Mouse (Mus musculus): ENCODE measurements around the gene Crlf1.

Gene Crlf1

DNA sequence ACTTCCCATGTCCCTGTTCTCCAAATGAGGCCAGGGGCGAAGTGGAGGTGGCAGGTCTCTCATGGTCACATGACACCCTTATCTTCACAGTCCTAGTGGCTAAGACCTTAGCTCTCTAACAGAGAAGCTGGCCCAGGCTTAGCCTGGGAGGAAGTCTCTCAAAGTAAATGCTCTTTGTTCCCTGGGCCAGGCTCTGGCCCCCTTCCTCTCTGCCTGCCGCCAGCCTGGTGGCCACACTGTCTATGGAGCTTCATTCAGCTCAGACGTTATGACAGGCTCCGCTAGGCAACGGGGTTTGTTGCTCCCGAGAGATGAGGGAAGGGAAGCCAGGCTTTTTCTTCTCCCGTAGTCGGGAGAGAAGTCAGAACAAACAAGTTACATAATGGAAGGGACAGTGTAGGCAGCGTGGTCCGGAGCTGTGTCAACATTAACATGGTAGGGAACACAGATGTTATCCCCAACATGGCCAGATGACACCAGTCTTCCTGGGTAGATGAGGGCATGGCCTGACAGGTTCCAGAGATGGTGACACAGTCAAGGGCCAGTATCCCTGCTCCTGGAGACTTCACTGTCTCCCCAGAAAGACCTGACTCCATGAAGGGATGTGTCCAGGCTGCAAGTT, 23.6 kb upstream of the Crlf1 start:
- DNase-seq (ENCODE audit: low spot score), result no peak

DNA sequence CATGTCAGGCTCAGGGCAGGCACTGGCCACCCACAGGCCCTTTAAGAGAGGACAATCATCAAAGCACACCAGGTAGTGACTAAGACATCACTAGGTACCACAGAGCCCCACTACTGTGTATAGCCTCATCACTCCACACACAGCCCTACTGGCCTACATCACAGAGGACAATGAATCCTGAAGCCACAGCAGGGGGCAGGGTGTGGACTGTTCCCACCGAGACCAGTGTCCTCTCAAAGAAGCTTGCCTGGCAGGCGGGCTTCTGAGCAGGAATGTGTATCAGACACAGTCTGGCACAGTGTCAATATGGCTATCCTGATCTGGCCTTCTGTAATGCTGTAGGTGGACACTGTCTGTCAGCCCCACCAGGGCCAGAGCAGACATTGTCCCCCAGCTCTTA, 23.0 kb upstream of the Crlf1 start:
- no peak for DNase-seq (ENCODE audit: low spot score)

DNA sequence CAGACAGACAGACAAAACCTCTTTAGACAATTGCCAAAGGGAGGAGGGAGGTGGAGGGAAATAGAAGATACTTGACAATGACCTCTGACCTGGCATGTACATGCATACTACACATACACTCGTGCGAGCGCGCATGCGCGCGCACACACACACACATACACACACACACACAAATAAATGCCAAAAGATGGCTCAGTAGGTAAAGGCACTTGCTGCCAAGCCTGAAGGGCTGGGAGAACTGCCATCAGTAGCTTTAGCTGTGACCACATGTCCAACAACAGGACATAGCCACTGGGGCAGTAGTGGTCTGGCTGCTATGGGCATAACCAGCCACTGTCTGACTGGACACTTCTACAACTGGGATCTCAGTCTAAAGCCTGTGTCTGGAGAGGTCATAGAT, 21.1 kb upstream of the Crlf1 start:
- DNase-seq (ENCODE audit: low spot score), result no peak

DNA sequence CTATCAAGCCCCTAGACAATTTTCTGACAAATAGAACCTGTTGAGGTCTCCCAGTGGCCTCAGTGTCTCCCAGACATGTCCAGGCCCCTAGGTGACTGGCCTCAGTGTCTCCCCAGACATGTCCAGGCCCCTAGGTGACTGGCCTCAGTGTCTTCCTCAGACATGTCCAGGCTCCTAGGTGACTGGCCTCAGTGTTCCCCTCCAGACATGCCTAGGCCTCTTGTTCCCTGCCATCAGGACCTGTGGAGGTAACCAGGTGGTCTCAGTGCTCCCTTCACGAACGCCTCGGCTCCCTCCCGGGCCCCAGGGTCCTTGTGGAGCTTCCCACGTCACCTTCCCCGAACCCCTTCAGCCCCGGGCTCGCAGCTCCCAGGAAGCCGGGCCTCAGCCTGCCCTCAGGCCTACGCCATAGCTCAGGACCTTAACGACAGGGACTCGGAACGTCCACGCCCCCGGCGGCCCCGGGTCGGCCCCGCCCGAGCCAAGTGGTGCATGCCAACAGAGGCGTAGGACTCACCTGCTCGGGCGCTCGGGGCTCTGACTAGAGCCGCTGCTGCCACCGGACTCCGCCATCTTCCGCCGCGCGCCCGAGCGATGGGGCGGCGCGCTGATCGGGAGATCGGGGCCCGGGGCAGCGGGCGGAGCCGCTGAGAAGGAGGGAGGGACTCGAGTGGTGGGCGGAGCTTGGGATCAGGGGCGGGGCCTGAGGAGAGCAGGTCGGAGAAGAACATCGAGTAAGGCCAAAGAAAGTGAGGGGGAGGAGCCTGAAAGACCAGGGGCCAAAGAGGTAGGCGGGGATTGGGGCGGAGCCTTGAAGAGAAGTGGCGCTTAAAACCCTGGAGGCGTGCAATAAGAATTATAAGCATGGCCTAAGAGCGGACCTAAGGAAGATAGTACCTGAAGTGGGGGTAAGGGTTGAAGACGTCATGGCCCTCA, 16.4 kb upstream of the Crlf1 start, which contains the start of gene Klhl26:
TSS of gene Klhl26 (minus strand) at position 636 of the 936 bp plus-strand sequence.
- DNase-seq (ENCODE audit: low spot score), result peak; percentile 95

DNA sequence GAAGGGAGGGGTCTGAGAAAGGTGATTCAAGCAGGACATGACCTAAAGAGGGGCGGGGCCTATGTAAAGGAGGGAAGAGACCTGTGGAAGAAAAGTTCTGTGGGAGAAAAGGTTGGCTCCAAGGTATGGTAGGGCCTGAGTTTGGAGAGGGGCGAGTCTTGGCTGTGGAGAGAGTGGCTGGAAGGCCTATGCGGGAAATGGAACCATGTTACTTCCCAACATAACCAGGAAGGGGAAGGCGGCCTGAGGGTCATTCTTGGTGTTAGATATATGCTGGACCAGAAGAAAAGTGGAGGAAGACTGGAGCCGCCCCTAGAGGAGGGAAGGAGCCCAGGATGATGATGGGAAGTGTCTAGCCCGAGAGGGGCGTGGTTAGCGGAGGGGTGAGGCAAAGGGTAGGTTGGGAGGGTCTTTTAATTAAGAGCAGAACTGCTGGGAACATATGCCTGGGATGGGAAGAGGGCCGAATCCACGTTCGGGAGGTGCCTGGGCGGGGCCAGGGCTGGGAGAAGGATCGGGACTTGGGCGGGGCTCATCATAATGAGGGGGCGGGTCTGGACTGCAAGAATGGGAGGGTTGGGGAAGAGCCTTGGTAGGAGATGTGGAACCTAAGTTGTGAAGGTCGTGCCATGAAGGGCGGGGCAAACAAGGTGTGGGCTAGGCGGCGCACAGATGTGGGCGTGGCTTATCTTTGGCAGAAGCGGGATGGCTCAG, 15.5 kb upstream of the Crlf1 start:
- DNase-seq (ENCODE audit: low spot score), result peak; percentile 67

DNA sequence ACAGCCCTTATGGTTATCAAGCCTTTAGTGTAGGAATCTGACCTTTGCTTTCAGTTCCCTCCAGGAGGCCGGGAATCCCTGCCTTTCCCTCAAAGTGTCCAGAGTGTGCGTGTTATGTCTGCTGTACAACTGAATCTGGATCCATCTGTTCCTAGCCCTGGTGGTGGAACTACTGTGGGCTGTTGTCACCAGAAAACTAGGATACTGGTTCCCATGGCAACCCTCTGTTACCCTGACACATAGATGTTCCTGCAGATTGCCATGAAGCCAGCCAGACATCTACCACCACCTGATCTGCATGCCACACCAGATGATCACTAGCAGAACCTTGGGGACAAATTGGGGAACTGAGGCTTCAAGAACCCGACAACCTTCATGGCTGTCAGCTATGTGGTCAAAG, 11.1 kb upstream of the Crlf1 start:
- DNase-seq (ENCODE audit: low spot score), result no peak

DNA sequence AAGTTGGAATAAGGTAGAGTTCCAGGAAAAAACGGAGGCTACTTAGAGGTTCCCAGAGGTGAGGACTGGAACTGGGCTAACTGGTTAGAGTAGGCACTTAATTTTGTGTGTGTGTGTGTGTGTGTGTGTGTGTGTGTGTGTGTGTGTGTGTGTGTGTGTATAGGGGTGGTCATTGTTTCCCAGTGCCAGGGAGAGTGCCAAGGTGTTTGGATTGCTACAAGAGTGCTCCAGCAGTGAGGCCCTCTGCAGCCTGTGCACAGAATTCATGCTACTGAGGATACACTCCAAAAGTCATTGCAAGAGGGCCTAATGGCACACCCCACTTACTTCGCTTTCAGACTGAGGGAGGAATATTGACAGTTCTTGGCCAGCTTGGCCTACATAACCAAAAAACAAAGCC, 10.0 kb upstream of the Crlf1 start:
- DNase-seq (ENCODE audit: low spot score), result no peak

DNA sequence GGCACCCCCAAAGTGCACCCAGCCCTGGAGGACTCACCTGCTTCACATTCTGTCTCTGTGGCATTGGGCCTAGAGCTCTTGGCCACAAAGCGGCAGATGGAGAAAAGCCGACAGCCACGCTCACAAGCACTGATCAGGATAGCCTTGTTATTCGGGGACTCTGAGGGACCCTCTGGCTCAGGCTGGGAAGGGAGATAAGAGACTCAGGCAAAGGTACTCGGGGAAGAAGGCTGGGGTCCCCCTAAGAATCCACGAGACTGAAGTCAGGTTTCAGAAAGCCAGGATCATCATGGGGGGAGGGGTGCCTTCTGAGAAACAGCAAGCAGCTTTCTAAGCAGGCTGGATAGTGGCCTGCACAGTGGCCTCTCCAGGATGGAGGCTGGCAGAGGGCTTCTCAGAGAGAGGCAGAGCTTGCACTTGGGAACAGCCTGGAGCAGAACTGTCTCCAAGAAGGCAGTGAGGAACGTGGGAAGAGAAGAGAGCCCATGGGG, 6.7 kb upstream of the Crlf1 start:
- no peak for DNase-seq (ENCODE audit: low spot score)

DNA sequence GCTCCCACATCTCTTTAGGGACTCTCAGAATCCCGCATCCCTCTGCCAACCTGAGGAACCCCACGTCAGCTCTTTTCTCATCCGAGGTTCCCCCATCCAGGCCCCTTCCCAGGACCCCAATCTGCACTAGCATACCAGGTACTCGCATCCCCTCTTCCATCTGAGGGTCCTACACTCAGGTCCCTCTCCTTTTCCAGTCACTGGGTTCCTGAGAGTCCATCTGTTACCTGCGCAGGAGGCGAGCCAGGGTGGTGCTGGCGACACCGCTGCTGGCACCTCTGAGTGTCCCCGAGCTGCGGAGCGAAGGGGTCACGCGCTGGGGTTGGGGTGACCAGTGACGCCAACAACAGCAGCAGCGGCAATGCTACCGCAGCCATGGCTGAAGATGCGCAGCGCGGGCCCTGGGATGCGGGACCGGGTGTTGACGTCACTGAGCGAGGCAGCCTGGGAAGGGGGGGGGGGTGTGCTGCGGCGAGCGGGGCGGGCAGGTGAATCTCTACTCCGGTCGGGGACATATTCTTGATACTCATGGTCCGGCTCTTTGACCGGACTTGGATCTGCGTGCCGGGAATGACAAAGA, 5.9 kb upstream of the Crlf1 start, which contains the start of gene Tmem59l:
TSS of gene Tmem59l (minus strand) at position 418 of the 580 bp plus-strand sequence.
- DNase-seq (ENCODE audit: low spot score), result no peak

DNA sequence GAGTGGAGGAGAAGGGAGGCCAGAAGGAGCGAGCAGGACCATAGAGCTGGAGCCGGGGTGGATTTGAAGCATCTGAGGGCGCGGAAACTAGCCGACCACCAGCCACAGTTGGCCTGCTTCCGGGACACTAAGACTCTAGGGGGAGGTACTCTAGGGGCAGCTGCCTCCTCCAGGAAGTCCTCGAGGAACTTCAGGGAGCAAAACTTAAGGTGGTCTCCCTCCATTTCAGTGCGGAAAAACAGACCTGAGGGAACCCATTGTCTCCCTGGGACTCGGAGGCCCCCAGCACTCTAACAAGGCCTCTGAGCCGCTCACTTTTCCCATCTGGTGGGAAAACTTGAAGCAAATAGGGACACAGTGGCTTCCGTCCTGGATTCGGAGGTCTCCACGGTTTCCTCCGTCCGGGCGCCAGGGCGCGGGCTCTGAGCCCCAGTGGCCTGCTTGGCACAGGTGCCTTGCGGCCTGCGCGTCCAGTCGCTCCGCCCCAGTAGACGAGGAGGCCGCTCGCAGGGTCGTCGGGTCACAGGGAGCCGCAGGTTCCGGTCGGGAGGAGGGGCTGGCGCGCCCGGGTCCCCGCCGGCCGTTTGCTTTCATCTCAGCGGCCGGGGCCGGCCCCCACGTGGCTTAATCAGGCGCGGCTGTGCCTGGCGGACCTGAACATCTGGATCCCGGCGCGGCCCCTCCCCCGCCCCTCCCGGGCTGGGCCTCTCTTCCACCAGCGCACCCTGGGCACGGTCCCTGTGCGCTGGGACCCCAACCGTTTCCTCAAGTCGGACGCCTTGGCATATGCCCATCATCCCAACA, 4.8 kb upstream of the Crlf1 start:
- peak; percentile 82 for DNase-seq (ENCODE audit: low spot score)

DNA sequence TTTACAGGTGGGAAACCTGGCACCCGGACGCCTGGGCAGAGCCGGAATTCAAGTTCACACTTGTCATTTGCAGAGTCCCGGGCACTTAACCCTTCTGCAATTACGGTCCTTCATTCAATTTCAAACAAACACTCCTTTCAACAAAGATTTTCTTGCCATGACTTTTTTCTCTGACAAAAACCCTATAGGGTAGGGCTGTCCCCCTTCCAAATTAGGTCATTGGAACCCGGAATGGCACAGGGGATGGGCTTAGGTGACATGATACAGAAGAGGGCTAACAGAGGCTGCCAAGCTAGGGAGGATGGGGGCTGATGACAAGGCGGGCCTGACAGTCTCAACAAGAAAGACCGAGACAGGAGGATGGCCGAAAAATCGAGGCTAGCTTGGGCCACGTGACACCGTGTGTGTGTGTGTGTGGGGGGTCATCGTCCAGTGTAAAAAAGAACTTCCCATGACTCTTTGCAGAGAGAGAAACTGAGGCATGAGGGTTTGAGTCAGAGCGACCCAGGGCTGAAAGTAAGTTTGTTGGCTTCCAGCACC, 4.0 kb upstream of the Crlf1 start:
- DNase-seq (ENCODE audit: low spot score), result peak; percentile 60

DNA sequence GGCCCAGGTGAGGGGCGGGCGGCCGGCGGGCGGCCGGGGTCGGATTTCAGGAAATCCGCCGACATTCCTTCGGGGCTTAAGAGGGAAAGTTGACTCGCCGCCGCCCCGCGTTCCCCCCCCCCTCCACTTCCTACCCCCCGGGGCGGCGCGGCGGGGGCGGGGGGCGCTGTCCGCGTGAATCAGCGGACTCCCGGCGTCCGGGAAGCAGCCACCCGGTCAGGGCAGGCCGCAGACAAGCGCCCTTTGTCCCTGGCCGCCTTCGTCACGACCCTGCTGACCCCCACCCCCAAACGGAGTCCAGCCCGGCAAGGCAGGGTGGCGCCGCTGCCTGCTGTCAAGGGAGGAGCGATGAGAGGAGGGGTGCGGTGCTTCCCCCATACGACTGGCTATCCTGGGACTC, 3.4 kb upstream of the Crlf1 start:
- DNase-seq (ENCODE audit: low spot score), result peak; percentile 58

DNA sequence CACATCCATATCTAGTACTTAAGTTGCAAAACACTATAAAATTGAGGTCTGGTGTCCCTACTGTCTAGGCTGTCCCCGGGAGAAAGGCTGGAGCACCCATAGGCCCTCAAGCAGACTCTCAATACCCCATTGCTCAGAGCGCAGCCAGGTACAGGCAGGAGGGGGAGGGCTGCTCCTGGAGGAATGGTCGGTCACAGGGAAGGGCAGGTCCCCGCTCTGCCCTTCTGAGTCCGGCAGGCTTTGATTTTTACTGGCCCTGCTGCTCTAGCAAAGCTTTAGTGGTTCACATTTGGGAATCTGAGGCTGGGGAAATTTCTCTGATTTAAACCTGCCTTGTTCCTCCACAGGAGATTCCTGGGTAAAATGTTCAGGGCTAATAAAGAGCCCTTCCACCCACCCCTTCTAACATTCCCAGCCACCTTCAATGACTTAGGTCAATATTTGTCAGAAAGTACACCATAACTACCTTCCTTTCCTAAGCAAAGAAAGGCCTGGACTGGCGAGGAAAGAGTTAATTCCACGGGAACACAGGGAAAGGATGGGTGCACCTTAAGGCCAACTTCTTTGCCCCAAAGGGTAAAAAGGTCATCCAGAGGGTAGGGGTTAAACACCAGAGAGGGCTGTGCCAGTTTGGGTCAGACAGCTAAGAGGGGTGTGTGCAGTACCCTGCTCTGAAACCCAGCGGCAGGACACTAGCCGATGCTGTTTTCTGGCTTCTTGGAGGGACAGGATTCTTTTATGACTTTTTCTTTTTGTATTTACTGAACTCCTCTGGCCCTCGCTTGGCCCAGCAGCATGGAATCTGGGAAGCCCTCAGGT, 2.7 kb upstream of the Crlf1 start:
- no peak for DNase-seq (ENCODE audit: low spot score)

DNA sequence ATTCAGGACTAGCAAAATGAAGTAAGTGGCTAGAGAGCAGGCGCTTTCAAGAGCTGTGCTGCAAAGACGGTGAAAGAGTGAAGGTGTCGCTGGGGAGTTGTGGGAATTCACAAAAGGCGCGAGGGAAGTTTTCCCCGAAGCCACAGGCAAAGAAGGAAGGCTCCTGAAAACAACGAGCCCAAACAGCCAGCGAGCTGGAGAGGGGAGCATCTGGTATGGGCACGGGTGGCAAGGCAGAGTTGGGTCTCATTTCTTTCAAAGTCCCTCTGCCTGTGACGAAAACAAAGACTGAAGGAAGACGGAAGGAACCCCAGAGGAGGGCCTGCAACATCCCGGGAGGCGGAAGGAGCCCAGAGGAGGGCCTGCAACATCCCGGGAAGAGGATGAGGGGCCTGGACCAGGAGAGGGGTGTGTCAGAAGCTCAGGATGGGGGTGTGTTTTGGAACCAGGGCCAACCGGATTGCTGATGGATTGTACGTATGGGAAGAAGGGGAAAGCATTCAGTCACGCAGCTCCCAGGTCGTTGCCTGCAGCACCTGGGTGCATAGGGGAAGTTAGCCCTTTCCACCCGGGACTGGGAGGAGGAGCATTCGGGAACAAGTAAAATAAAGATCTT, 2.0 kb upstream of the Crlf1 start:
- no peak for DNase-seq (ENCODE audit: low spot score)

DNA sequence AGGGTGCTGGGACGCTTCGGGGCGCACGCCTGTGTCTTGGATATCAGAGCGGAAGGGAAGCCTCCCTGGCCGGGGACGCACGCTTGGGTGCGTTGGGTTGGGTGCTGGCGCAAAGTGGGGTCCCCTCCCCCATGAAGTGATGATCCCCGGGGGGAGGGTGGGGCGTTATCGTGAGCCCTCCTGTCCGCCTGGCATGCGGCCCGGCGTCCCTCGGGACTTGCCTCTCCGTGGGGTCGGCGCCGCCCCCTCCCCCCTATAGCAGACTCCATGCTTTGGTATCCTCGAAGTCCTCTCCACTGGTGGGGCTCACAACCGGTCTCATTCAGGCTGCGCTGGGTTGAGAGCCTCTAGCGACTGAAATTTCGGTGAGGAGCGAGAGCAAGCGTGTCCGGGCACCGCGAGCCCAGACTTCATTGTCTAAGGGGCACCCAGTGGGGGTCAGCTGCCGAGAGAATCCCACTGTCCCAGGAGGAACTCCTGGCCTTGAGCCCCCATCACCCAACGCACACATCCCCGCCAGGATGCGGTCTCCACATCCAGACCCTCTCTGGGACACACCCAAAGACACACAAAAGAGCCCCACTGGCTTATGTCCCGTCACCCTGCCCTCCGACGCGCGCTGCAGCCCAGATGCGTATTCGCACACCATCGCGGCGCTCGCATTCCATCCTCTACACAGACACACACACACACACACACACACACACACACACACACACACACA, 896 bp downstream of the Crlf1 start:
- DNase-seq (ENCODE audit: low spot score), result no peak

DNA sequence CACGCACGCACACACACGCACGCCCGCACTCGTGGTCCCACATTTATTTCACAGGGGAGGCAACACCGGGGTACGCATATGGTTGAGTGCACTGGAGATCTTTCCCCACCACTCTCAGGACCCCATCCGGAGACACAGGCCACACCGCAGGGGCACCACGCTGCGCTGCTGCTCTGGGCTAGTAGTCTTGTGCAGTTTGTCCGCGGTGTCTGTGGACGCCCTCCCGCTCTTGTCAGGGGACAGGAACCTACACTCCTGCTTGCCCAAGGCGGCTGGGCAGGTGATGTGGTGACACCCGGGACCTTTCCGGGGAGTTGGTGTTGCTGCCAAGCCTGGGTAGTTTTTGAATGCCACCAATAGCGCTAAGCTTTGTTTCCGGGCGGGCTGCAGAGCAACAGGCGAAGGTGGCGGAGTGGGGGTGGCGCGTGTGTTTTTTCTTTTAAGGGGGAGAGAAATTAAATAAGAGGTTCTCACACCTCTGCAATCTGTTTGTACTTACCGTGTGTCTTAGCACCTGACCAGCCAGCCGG, 1.5 kb downstream of the Crlf1 start:
- no peak for DNase-seq (ENCODE audit: low spot score)

DNA sequence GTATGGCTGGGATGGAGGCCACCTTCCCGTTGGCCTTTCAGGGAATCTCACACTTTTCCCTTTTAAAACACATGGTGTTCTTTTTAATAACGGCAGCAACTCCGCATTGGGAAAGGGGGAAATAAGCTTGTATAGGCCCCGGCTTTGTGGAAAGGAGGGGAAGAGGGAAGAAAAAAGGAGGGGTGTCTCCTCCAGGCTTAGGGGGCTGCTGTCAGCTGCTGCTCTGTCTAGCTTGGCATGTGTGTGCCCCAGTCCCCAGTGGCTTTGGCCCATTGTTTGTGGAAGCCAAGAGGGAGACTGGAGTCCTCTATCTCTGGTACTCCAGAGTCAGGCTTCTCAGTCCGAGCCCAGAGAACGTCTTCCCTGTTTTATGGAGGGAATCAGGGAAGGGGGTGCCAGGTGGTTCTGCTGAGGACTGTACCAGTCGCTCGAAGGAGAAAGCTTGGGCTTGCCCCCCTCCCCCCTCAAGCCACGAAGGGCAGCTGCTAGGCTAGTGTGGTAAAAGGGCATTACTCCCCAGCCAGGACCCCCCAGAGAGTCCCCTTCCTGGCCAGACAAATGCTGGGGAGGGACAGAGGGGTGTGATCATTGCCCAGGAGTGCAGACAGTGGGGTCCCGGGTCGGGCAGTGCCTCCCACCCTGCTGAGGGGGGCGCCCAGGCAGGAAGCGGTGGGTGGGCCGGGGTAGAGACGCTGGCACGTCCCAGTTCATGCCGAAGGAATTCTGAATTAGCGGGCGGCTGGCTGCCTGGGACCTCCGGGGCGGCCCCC, 2.2 kb downstream of the Crlf1 start:
- no peak for DNase-seq (ENCODE audit: low spot score)

DNA sequence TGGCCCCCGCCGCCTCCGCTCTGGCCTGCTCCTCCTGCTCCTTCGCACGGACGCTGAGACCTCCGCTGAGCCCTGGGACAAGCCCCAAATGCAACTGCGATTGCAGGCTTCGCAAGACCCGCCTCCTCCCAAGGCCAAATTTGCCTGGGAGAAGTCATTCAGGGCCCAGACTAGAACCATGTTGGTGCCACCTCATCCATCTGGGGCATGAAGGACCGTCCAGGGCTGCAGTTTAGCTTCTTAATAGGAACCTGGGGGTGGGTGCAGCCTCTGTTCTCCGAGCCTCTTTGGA, 2.8 kb downstream of the Crlf1 start:
- no peak for DNase-seq (ENCODE audit: low spot score)

All from embryo, embryonic 10 days (tissue).